8 mouse cellular contexts compared by ENCODE assay signal in genomic region chr13:111741991-111742615, GRCm38 (mm10).
DNase-seq lines count a peak whose midpoint lies in the region; ATAC-seq and TF ChIP-seq lines count a peak whose summit lies in the region.

No protein-coding gene starts in this region.

- DNase-seq in forebrain, embryonic 14.5 days (ENCODE audit: low spot score): peak; percentile 85
- DNase-seq in midbrain, embryonic 14.5 days: peak; percentile 92
- peak; percentile 84 for DNase-seq in brain, embryonic 14.5 days (ENCODE audit: low read depth)
- DNase-seq in heart, postnatal 0 days (ENCODE audit: low spot score): peak; percentile 54
- DNase-seq in lung, embryonic 14.5 days: peak; percentile 95
- DNase-seq in stomach, postnatal 0 days (ENCODE audit: low spot score): peak; percentile 39

- no peaks in the 10 kb centered on the region for H3K4me1 ChIP-seq in forebrain, embryonic 14.5 days (ENCODE audit: control insufficient read depth, insufficient read depth, low read length)
- no peaks in the 10 kb centered on the region for H3K4me1 ChIP-seq in forebrain, embryonic 12.5 days
- no peaks in the 10 kb centered on the region for H3K4me1 ChIP-seq in midbrain, embryonic 14.5 days (ENCODE audit: control insufficient read depth, insufficient read depth, low read length)
- no peaks in the 10 kb centered on the region for H3K4me1 ChIP-seq in midbrain, embryonic 16.5 days (ENCODE audit: control insufficient read depth, insufficient read depth, low read length)
- H3K4me1 ChIP-seq in heart, postnatal 0 days (ENCODE audit: control insufficient read depth, insufficient read depth): no peaks in the 10 kb centered on the region
- H3K4me1 ChIP-seq in lung, embryonic 14.5 days (ENCODE audit: insufficient read depth): no peaks in the 10 kb centered on the region
- no peaks in the 10 kb centered on the region for H3K4me1 ChIP-seq in stomach, postnatal 0 days (replicated peaks; ENCODE audit: control insufficient read depth, insufficient read depth)

- TF ChIP-seq EP300 in heart, postnatal 0 days (IDR thresholded peaks at IDR 0.05; ENCODE audit: low read depth): no peak
- TF ChIP-seq EP300 in stomach, postnatal 0 days (optimal IDR thresholded peaks at IDR 0.05): no peak

- H3K36me3 ChIP-seq in forebrain, embryonic 14.5 days (ENCODE audit: control insufficient read depth, insufficient read depth, low read length): no peaks in the 10 kb centered on the region
- no peaks in the 10 kb centered on the region for H3K36me3 ChIP-seq in forebrain, embryonic 12.5 days (replicated peaks)
- no peaks in the 10 kb centered on the region for H3K36me3 ChIP-seq in midbrain, embryonic 14.5 days (ENCODE audit: control insufficient read depth, insufficient read depth, low read length)
- H3K36me3 ChIP-seq in midbrain, embryonic 16.5 days (ENCODE audit: control insufficient read depth, insufficient read depth, low read length): no peaks in the 10 kb centered on the region
- H3K36me3 ChIP-seq in heart, postnatal 0 days (replicated peaks; ENCODE audit: control insufficient read depth, insufficient read depth, low read length): 0 out of 2 replicates have a peak, but pooled peaks cover 4% of the 10 kb centered on the region
- H3K36me3 ChIP-seq in lung, embryonic 14.5 days (ENCODE audit: insufficient read depth): peaks cover 6% of the 10 kb centered on the region
- no peaks in the 10 kb centered on the region for H3K36me3 ChIP-seq in stomach, postnatal 0 days (ENCODE audit: control insufficient read depth, insufficient read depth, low read length)

- no peaks in the 10 kb centered on the region for H3K27me3 ChIP-seq in forebrain, embryonic 14.5 days (replicated peaks; ENCODE audit: control insufficient read depth, insufficient read depth, low read length)
- no peaks in the 10 kb centered on the region for H3K27me3 ChIP-seq in forebrain, embryonic 12.5 days
- no peaks in the 10 kb centered on the region for H3K27me3 ChIP-seq in midbrain, embryonic 14.5 days (ENCODE audit: control insufficient read depth, insufficient read depth, low read length)
- H3K27me3 ChIP-seq in midbrain, embryonic 16.5 days (ENCODE audit: control insufficient read depth, insufficient read depth, low read depth, low read length): no peaks in the 10 kb centered on the region
- no peaks in the 10 kb centered on the region for H3K27me3 ChIP-seq in heart, postnatal 0 days (ENCODE audit: control insufficient read depth, insufficient read depth, low read length)
- no peaks in the 10 kb centered on the region for H3K27me3 ChIP-seq in lung, embryonic 14.5 days (ENCODE audit: insufficient read depth, low read length)
- H3K27me3 ChIP-seq in stomach, postnatal 0 days (ENCODE audit: control insufficient read depth, insufficient read depth, low read length): no peaks in the 10 kb centered on the region

- no peak overlapping the region for H3K4me2 ChIP-seq in forebrain, embryonic 14.5 days (ENCODE audit: low read length)
- no peak overlapping the region for H3K4me2 ChIP-seq in forebrain, embryonic 12.5 days
- H3K4me2 ChIP-seq in midbrain, embryonic 14.5 days (ENCODE audit: low read length): no peak overlapping the region
- H3K4me2 ChIP-seq in midbrain, embryonic 16.5 days (ENCODE audit: low read length): no peak overlapping the region
- H3K4me2 ChIP-seq in heart, postnatal 0 days (ENCODE audit: low read depth, low read length): no peak overlapping the region
- no peak overlapping the region for H3K4me2 ChIP-seq in lung, embryonic 14.5 days
- no peak overlapping the region for H3K4me2 ChIP-seq in stomach, postnatal 0 days (replicated peaks; ENCODE audit: low read depth)

- peak; percentile 55; the same call in 1 of the 2 replicates for ATAC-seq in forebrain, embryonic 14.5 days
- no peak for ATAC-seq in forebrain, embryonic 12.5 days (ENCODE audit: low FRiP score)
- no peak for ATAC-seq in midbrain, embryonic 14.5 days (ENCODE audit: low FRiP score, low TSS enrichment)
- no peak for ATAC-seq in midbrain, embryonic 16.5 days
- ATAC-seq in heart, postnatal 0 days (ENCODE audit: insufficient read depth, low read depth): no peak
- no peak for ATAC-seq in lung, embryonic 14.5 days (ENCODE audit: insufficient read depth)
- no peak for ATAC-seq in stomach, postnatal 0 days (ENCODE audit: low FRiP score, low TSS enrichment)

- no peak overlapping the region for H3K9ac ChIP-seq in forebrain, embryonic 14.5 days (ENCODE audit: low read length)
- H3K9ac ChIP-seq in forebrain, embryonic 12.5 days: no peak overlapping the region
- no peak overlapping the region for H3K9ac ChIP-seq in midbrain, embryonic 14.5 days (replicated peaks; ENCODE audit: low read length)
- H3K9ac ChIP-seq in midbrain, embryonic 16.5 days (ENCODE audit: low read depth, low read length): no peak overlapping the region
- no peak overlapping the region for H3K9ac ChIP-seq in heart, postnatal 0 days (replicated peaks; ENCODE audit: low read depth, low read length)
- no peak overlapping the region for H3K9ac ChIP-seq in lung, embryonic 14.5 days
- no peak overlapping the region for H3K9ac ChIP-seq in stomach, postnatal 0 days (ENCODE audit: low read length)

- 63% methylated on average over 6 of the region's 6 CpGs for whole genome bisulfite sequencing in forebrain, embryonic 14.5 days
- 72% methylated on average over 6 of the region's 6 CpGs for WGBS in forebrain, embryonic 12.5 days
- 60% methylated on average over 6 of the region's 6 CpGs for WGBS in midbrain, embryonic 14.5 days
- WGBS in midbrain, embryonic 16.5 days: 67% methylated on average over 6 of the region's 6 CpGs
- WGBS in heart, postnatal 0 days: 46% methylated on average over 6 of the region's 6 CpGs
- WGBS in lung, embryonic 14.5 days: 57% methylated on average over 6 of the region's 6 CpGs
- 54% methylated on average over 6 of the region's 6 CpGs for WGBS in stomach, postnatal 0 days

- no peak for TF ChIP-seq POLR2A in brain, embryonic 14.5 days (IDR thresholded peaks at IDR 0.05; ENCODE audit: borderline replicate concordance, extremely low read depth, insufficient read depth, insufficient read length, poor library complexity, severe bottlenecking)

- H3K4me3 ChIP-seq in forebrain, embryonic 14.5 days (ENCODE audit: low read depth, low read length): no peak overlapping the region
- H3K4me3 ChIP-seq in forebrain, embryonic 12.5 days (replicated peaks): no peak overlapping the region
- H3K4me3 ChIP-seq in midbrain, embryonic 14.5 days (replicated peaks; ENCODE audit: low read depth, low read length): no peak overlapping the region
- no peak overlapping the region for H3K4me3 ChIP-seq in midbrain, embryonic 16.5 days (ENCODE audit: low read depth, low read length)
- H3K4me3 ChIP-seq in heart, postnatal 0 days (ENCODE audit: low read depth, low read length): no peak overlapping the region
- H3K4me3 ChIP-seq in lung, embryonic 14.5 days (ENCODE audit: low read depth, low read length): no peak overlapping the region
- no peak overlapping the region for H3K4me3 ChIP-seq in stomach, postnatal 0 days (ENCODE audit: low read depth, low read length)

- no peak overlapping the region for H3K27ac ChIP-seq in forebrain, embryonic 14.5 days (ENCODE audit: low read depth, low read length)
- H3K27ac ChIP-seq in forebrain, embryonic 12.5 days: no peak overlapping the region
- no peak overlapping the region for H3K27ac ChIP-seq in midbrain, embryonic 14.5 days (replicated peaks; ENCODE audit: low read depth, low read length)
- no peak overlapping the region for H3K27ac ChIP-seq in midbrain, embryonic 16.5 days (ENCODE audit: low read length)
- H3K27ac ChIP-seq in heart, postnatal 0 days (ENCODE audit: low read depth): no peak overlapping the region
- no peak overlapping the region for H3K27ac ChIP-seq in lung, embryonic 14.5 days (ENCODE audit: low read depth)
- H3K27ac ChIP-seq in stomach, postnatal 0 days (replicated peaks): no peak overlapping the region

- no peaks in the 10 kb centered on the region for H3K9me3 ChIP-seq in forebrain, embryonic 14.5 days (replicated peaks; ENCODE audit: control insufficient read depth, low read length)
- H3K9me3 ChIP-seq in forebrain, embryonic 12.5 days: no peaks in the 10 kb centered on the region
- no peaks in the 10 kb centered on the region for H3K9me3 ChIP-seq in midbrain, embryonic 14.5 days (ENCODE audit: control insufficient read depth, low read length)
- no peaks in the 10 kb centered on the region for H3K9me3 ChIP-seq in midbrain, embryonic 16.5 days (replicated peaks; ENCODE audit: control insufficient read depth, low read length, poor library complexity, severe bottlenecking)
- H3K9me3 ChIP-seq in heart, postnatal 0 days (replicated peaks; ENCODE audit: control insufficient read depth, low read length): no peaks in the 10 kb centered on the region; the same call in 1 of the 2 replicates
- peaks cover 4% of the 10 kb centered on the region; the same call in 1 of the 2 replicates for H3K9me3 ChIP-seq in lung, embryonic 14.5 days (ENCODE audit: low read depth, low read length)
- no peaks in the 10 kb centered on the region for H3K9me3 ChIP-seq in stomach, postnatal 0 days (ENCODE audit: control insufficient read depth, low read length)

- peak; percentile 26; the same call in 1 of the 2 replicates for TF ChIP-seq CTCF in brain, embryonic 14.5 days (IDR thresholded peaks at IDR 0.05; ENCODE audit: borderline replicate concordance, extremely low read depth, insufficient read depth, insufficient read length)
- TF ChIP-seq CTCF in heart, postnatal 0 days (IDR thresholded peaks at IDR 0.05; ENCODE audit: low read depth): peak; percentile 70
- TF ChIP-seq CTCF in lung, embryonic 14.5 days (IDR thresholded peaks at IDR 0.05; ENCODE audit: low read depth): peak; percentile 76
- peak; percentile 83 for TF ChIP-seq CTCF in stomach, postnatal 0 days (IDR thresholded peaks at IDR 0.05; ENCODE audit: low read depth)

Comparison
In these comparisons a context has a peak if more than half of its experiments do, and no peak if none do; other contexts are left out.
1. DNase-seq: peak in every context shown above with its lines; median percentile 95 in lung, embryonic 14.5 days; 92 in midbrain, embryonic 14.5 days; 85 in forebrain, embryonic 14.5 days; 84 in brain, embryonic 14.5 days; 54 in heart, postnatal 0 days; 39 in stomach, postnatal 0 days.
2. CTCF ChIP-seq: peak in every context shown above with its lines; median percentile 83 in stomach, postnatal 0 days; 76 in lung, embryonic 14.5 days; 70 in heart, postnatal 0 days; 26 in brain, embryonic 14.5 days.